Mouse (Mus musculus) hindbrain, embryonic 16.5 days (tissue): ENCODE results near the gene Vtn. TPM values are rescaled to one million over a fixed set of nuclear protein-coding genes. Genes with fewer than 3 reads are reported as not detected.

Source experiments
- polyA plus RNA-seq: library from polyadenylated mRNA; unstranded; fragments of >200 nt; fragmentation: Nextera tagmentation; extraction: Ambion mirVana; gene quantifications from 2 replicates; pipeline ENCODE4 v1.2.1, GENCODE M21; 2015

Vtn gene
- polyA plus RNA-seq, 1 experiment from 2014 or later, result 150 TPM

Other genes with a start within 250 kb of the Vtn start
- gene 2610507B11Rik, start 237.3 kb upstream of the Vtn start, polyA plus RNA-seq, result 55.1 and 57.4 TPM in 2 replicates
- 0.16 and 0.40 TPM in 2 replicates for gene BC030499, start 208.2 kb upstream of the Vtn start, polyA plus RNA-seq
- 10.5 and 11.2 TPM in 2 replicates for gene Spag5, start 197.6 kb upstream of the Vtn start, polyA plus RNA-seq
- gene Aldoc, start 176.1 kb upstream of the Vtn start, polyA plus RNA-seq, result 390 and 562 TPM in 2 replicates
- 101 and 107 TPM in 2 replicates for gene Pigs, start 170.7 kb upstream of the Vtn start, polyA plus RNA-seq
- gene Unc119, start 155.6 kb upstream of the Vtn start, polyA plus RNA-seq, result 86.5 and 91.1 TPM in 2 replicates
- gene Foxn1, start 112.5 kb upstream of the Vtn start, polyA plus RNA-seq, result not detected in 2 replicates
- not detected in 2 replicates for gene Slc13a2, start 76.9 kb upstream of the Vtn start, polyA plus RNA-seq
- 27.8 and 31.1 TPM in 2 replicates for gene Slc46a1, start 33.4 kb upstream of the Vtn start, polyA plus RNA-seq
- 43.5 and 51.3 TPM in 2 replicates for gene Sarm1, start 1.3 kb upstream of the Vtn start, polyA plus RNA-seq
- 0.11 and 0.20 TPM in 2 replicates for gene Sebox, start 4.4 kb downstream of the Vtn start, polyA plus RNA-seq
- gene Tmem199, start 13.1 kb downstream of the Vtn start, polyA plus RNA-seq, result 87.9 and 95.5 TPM in 2 replicates
- 189 and 196 TPM in 2 replicates for gene Poldip2, start 13.1 kb downstream of the Vtn start, polyA plus RNA-seq
- gene Tnfaip1, start 37.2 kb downstream of the Vtn start, polyA plus RNA-seq, result 69.3 and 70.8 TPM in 2 replicates
- 118 and 124 TPM in 2 replicates for gene Ift20, start 37.3 kb downstream of the Vtn start, polyA plus RNA-seq
- 44.0 and 48.3 TPM in 2 replicates for gene Tmem97, start 51.7 kb downstream of the Vtn start, polyA plus RNA-seq
- gene Nlk, start 198.3 kb downstream of the Vtn start, polyA plus RNA-seq, result 19.4 and 20.7 TPM in 2 replicates